Mouse (Mus musculus) MEL (cell line): ENCODE data around the gene Gprin2. TPM values are rescaled to one million over a fixed set of nuclear protein-coding genes. Genes with fewer than 3 reads are reported as not detected.

Experiments
- DNase-seq: peaks from one replicate; pipeline ENCODE4 v3.0.0; 2011; ENCODE audit warnings: low read depth, low spot score
- H3K27ac ChIP-seq: 2 replicates; pipeline ENCODE4 v1.5.1; 2012; ENCODE audit warnings: low read depth, mild to moderate bottlenecking, control low read depth, low read length, moderate library complexity; ENCODE audit not compliant: control insufficient read depth
- H3K27me3 ChIP-seq, 2 experiments: fragments of 150-350 bp in 1 of 2; sonication (generic) in 1 of 2; 2 replicates each; pipeline ENCODE4 v1.6.1; 2012; ENCODE audit warnings: low read length in 2 of 2, mild to moderate bottlenecking in 2 of 2, improper control_type of control experiment in 1 of 2, moderate library complexity in 1 of 2; ENCODE audit not compliant: insufficient read depth in 2 of 2, control insufficient read depth in 1 of 2
- H3K36me3 ChIP-seq, 2 experiments: 2 replicates each; pipeline ENCODE4 v1.6.1; 2012 to 2014; ENCODE audit warnings: low read length in 2 of 2, improper control_type of control experiment in 1 of 2, inconsistent platforms in 1 of 2, mild to moderate bottlenecking in 1 of 2; ENCODE audit not compliant: insufficient read depth in 2 of 2, control insufficient read depth in 1 of 2
- H3K4me1 ChIP-seq, 2 experiments: fragments of 150-350 bp in 1 of 2; sonication (generic) in 1 of 2; 2 replicates each; pipeline ENCODE4 v1.6.1; 2012; ENCODE audit warnings: low read length in 2 of 2, improper control_type of control experiment in 1 of 2, mild to moderate bottlenecking in 1 of 2; ENCODE audit not compliant: insufficient read depth in 2 of 2, control insufficient read depth in 1 of 2
- H3K4me3 ChIP-seq, 2 experiments: fragments of 150-350 bp in 1 of 2; sonication (generic) in 1 of 2; 2 replicates each; pipeline ENCODE4 v1.5.1; 2012; ENCODE audit warnings: low read depth in 2 of 2, low read length in 2 of 2, mild to moderate bottlenecking in 2 of 2, moderate library complexity in 2 of 2, control low read depth in 1 of 2, improper control_type of control experiment in 1 of 2; ENCODE audit not compliant: control insufficient read depth in 1 of 2, insufficient read depth in 1 of 2
- H3K79me2 ChIP-seq: 2 replicates; pipeline ENCODE4 v1.6.1; 2012; ENCODE audit warnings: mild to moderate bottlenecking, low read length, moderate library complexity; ENCODE audit not compliant: control insufficient read depth, poor library complexity, insufficient read depth
- H3K9ac ChIP-seq: 2 replicates; pipeline ENCODE4 v1.6.1; 2012; ENCODE audit warnings: low read depth, mild to moderate bottlenecking, control low read depth, low read length, moderate library complexity; ENCODE audit not compliant: control insufficient read depth, poor library complexity, severe bottlenecking
- H3K9me3 ChIP-seq: fragments of 150-350 bp; sonication (generic); replicated peaks from 2 replicates; pipeline ENCODE4 v1.6.1; 2012; ENCODE audit warnings: mild to moderate bottlenecking, low read length, improper control_type of control experiment, moderate library complexity; ENCODE audit not compliant: insufficient read depth
- CHD1 ChIP-seq: IDR thresholded peaks from 2 replicates; pipeline ENCODE4 v1.6.1; 2012; ENCODE audit warnings: low read depth, mild to moderate bottlenecking, inconsistent platforms, low read length, improper control_type of control experiment
- CHD2 ChIP-seq: IDR thresholded peaks from 2 replicates; pipeline ENCODE4 v1.6.1; 2011; ENCODE audit warnings: low read length, improper control_type of control experiment
- CTCF ChIP-seq, 3 experiments: IDR thresholded peaks in 2 of 3; conservative IDR thresholded peaks in 1 of 3; 2 replicates each; pipeline ENCODE4 v1.5.1; 2011 to 2012; ENCODE audit warnings: low read length in 3 of 3, low read depth in 2 of 3, mild to moderate bottlenecking in 2 of 3, improper control_type of control experiment in 1 of 3, inconsistent platforms in 1 of 3, mixed read lengths in 1 of 3, moderate library complexity in 1 of 3; ENCODE audit not compliant: control insufficient read depth in 1 of 3, insufficient read depth in 1 of 3, poor library complexity in 1 of 3, severe bottlenecking in 1 of 3
- E2F4 ChIP-seq: IDR thresholded peaks from 2 replicates; pipeline ENCODE4 v1.6.1; 2011; ENCODE audit warnings: low read depth, low read length, improper control_type of control experiment, borderline replicate concordance
- ELF1 ChIP-seq: IDR thresholded peaks from 2 replicates; pipeline ENCODE4 v1.6.1; 2014; ENCODE audit warnings: low read depth, mild to moderate bottlenecking, inconsistent platforms, low read length, improper control_type of control experiment, moderate library complexity
- GATA1 ChIP-seq: IDR thresholded peaks from 2 replicates; pipeline ENCODE4 v1.6.1; 2011; ENCODE audit warnings: low read depth, low read length, improper control_type of control experiment
- JUND ChIP-seq: IDR thresholded peaks from 2 replicates; pipeline ENCODE4 v1.6.1; 2011; ENCODE audit warnings: low read depth, mild to moderate bottlenecking, improper control_type of control experiment, low read length
- KAT2A ChIP-seq: conservative IDR thresholded peaks from 2 replicates; pipeline ENCODE4 v1.6.1; 2012; ENCODE audit warnings: low read depth, low read length, improper control_type of control experiment, inconsistent platforms
- MAX ChIP-seq: IDR thresholded peaks from 2 replicates; pipeline ENCODE4 v1.6.1; 2011; ENCODE audit warnings: low read length, improper control_type of control experiment
- MAZ ChIP-seq: IDR thresholded peaks from 2 replicates; pipeline ENCODE4 v1.6.1; 2012; ENCODE audit warnings: low read depth, mild to moderate bottlenecking, inconsistent platforms, low read length, improper control_type of control experiment
- MEF2A ChIP-seq: IDR thresholded peaks from 2 replicates; pipeline ENCODE4 v1.6.1; 2014; ENCODE audit warnings: low read depth, mild to moderate bottlenecking, inconsistent platforms, low read length, improper control_type of control experiment; ENCODE audit not compliant: poor library complexity, insufficient replicate concordance, severe bottlenecking; ENCODE audit errors: extremely low read depth
- MXI1 ChIP-seq: IDR thresholded peaks from 2 replicates; pipeline ENCODE4 v1.6.1; 2011; ENCODE audit warnings: mild to moderate bottlenecking, low read depth, low read length, improper control_type of control experiment
- MYB ChIP-seq: IDR thresholded peaks from 2 replicates; pipeline ENCODE4 v1.6.1; 2011; ENCODE audit warnings: mild to moderate bottlenecking, low read depth, low read length, improper control_type of control experiment
- MYC ChIP-seq: IDR thresholded peaks from 2 replicates; pipeline ENCODE4 v1.6.1; 2011; ENCODE audit warnings: low read depth, mild to moderate bottlenecking, low read length, improper control_type of control experiment, moderate library complexity
- POLR2AphosphoS5 ChIP-seq: IDR thresholded peaks from 2 replicates; pipeline ENCODE4 v1.6.1; 2012; ENCODE audit warnings: low read depth, borderline replicate concordance, mild to moderate bottlenecking, inconsistent platforms, low read length, moderate library complexity, mixed read lengths
- TAL1 ChIP-seq: IDR thresholded peaks from 2 replicates; pipeline ENCODE4 v1.6.1; 2012; ENCODE audit warnings: mild to moderate bottlenecking, inconsistent platforms, low read length, moderate library complexity, mixed read lengths
- USF1 ChIP-seq: IDR thresholded peaks from 2 replicates; pipeline ENCODE4 v1.6.1; 2014; ENCODE audit warnings: low read depth, mild to moderate bottlenecking, inconsistent platforms, low read length, improper control_type of control experiment, moderate library complexity
- ZC3H11A ChIP-seq: IDR thresholded peaks from 2 replicates; pipeline ENCODE4 v1.6.1; 2012; ENCODE audit warnings: low read depth, mild to moderate bottlenecking, inconsistent platforms, low read length, improper control_type of control experiment
- polyA plus RNA-seq, 2 experiments: library from polyadenylated mRNA; stranded (reverse) in 1 of 2; unstranded in 1 of 2; fragments of >175 nt in 1 of 2; fragments of >200 nt in 1 of 2; gene quantifications; 2 replicates each; pipeline versions ENCODE4 v1.2.1 to v1.2.4; 2012; ENCODE audit warnings: low replicate concordance in 2 of 2, low read depth in 1 of 2; ENCODE audit not compliant: insufficient read length in 2 of 2, insufficient read depth in 1 of 2, missing spikeins in 1 of 2
- total RNA-seq: library from RNA; depleted of rRNA; stranded (reverse); fragments of 300-350 nt; gene quantifications from 2 replicates; pipeline ENCODE4 v1.2.3, GENCODE M21; 2012

The Gprin2 gene
- total and polyA plus RNA-seq, 3 experiments = under 0.01 to 0.01 TPM; not detected in 1

DNA sequence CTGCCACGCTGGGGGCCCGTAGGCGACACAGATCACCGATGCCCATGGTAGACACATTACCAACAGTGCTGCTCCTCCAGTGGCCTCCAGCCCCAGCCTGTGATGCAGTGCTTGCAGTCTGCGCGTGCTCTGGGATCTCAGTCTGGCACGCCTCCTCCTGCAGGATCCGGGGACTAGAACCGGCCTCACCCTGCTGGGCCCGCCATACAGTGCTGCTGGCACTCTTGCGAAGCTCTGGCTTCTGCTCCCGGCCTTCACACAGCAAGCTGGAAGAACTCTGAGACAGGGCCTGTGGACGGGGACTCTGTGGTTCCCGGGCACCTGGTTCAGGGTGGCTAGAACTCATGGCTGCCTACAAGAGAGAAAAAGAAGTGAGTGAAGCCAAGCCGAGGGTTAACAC, 6.0 kb downstream of the Gprin2 start:
- TF ChIP-seq MEF2A (no peak), ZC3H11A (no peak), E2F4 (no peak), JUND (no peak), KAT2A (no peak), MAZ (no peak), MYC (no peak), GATA1 (no peak), MYB (no peak), POLR2AphosphoS5 (no peak), CTCF (IDR thresholded peaks at IDR 0.05 in 2 of 3, conservative IDR thresholded peaks at IDR 0.05 in 1 of 3; ENCODE audit: control insufficient read depth in 1 of 3, insufficient read depth in 1 of 3, low read depth in 2 of 3, low read length in 3 of 3, poor library complexity in 1 of 3, severe bottlenecking in 1 of 3) (no peak), MAX (no peak)
- Histone ChIP-seq H3K4me1 (no peaks in the 10 kb centered on the region), H3K79me2 (no peaks in the 10 kb centered on the region), H3K27ac (no peak overlapping the region), H3K4me3 (no peak overlapping the region), H3K9ac (no peak overlapping the region), H3K27me3 (no peaks in the 10 kb centered on the region; a peak in 1 of 4 replicates), H3K9me3 (no peaks in the 10 kb centered on the region), H3K36me3 (no peaks in the 10 kb centered on the region)
- DNase-seq = no peak

DNA sequence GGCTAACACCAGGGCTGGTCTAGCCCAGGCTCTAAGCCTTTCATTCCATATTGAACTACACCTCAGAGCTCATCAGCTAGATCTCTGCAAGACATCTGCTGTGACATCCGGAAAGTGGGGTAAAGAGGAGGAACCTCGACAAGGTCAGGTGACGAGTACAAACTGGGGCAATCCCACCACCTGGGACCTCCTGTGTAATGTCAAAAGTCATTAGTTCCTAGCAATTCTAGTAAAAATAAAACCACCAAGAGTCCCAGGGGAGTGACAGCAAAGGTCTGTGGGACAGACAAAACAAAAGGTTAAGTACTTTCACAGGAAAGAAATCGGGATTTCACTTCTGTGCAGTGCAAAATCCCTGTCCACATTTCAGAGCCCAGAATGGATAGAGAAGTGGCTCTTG, 7.6 kb downstream of the Gprin2 start:
- TF ChIP-seq CHD1 (no peak), USF1 (no peak), MYB (no peak), E2F4 (no peak), KAT2A (no peak), CHD2 (no peak), MAZ (no peak), MAX (no peak), TAL1 (no peak), JUND (no peak), MXI1 (no peak), ELF1 (no peak)
- TF ChIP-seq, all 39 proteins: peak for 0
- no peak overlapping the region for H3K9ac ChIP-seq
- no peaks in the 10 kb centered on the region; a peak in 1 of 4 replicates for H3K27me3 ChIP-seq
- H3K4me1 ChIP-seq = peaks cover 0 to 6% of the 10 kb centered on the region in 2 experiments; a peak in 1 of 4 replicates
- H3K4me3 ChIP-seq = no peak overlapping the region
- H3K9me3 ChIP-seq = no peaks in the 10 kb centered on the region
- H3K27ac ChIP-seq = no peak overlapping the region
- no peak for DNase-seq
- H3K36me3 ChIP-seq = no peaks in the 10 kb centered on the region
- H3K79me2 ChIP-seq = no peaks in the 10 kb centered on the region
